Mouse (Mus musculus) B cell, adult (primary cell): ENCODE data around the gene Xlr3c. TPM values are rescaled to one million over a fixed set of nuclear protein-coding genes. Genes with fewer than 3 reads are reported as not detected.

Experiments
- total RNA-seq: library from RNA; stranded (reverse); gene quantifications from 4 replicates; pipeline ENCODE4 v1.2.4, GENCODE M21; 2023; ENCODE audit not compliant: inconsistent age

The Xlr3c gene
- total RNA-seq = 0.35 TPM in 1 of 4 replicates, not detected in the others

DNA sequence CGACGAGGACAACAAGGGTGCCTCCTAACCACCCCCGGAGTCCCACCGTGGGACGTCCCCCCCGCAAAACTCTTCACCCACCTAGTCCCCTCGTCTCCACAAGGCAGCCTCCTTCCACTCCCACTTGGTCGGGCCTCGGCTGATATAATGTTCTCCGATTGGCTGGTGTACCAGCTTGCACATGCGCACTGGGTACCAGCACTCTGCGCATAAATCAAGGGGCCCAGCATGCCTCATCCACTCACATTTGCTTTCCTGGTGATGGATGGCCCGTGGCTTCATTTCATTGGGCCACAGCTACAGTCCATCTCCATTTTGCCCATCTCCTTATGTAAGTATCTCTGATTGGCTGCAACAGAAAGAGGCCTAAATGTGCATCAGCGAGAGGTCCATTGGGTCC, at the start of gene Xlr3c:
Gene Xlr3c, minus strand, starts transcription at position 121 of the 400 bp plus-strand sequence.

DNA sequence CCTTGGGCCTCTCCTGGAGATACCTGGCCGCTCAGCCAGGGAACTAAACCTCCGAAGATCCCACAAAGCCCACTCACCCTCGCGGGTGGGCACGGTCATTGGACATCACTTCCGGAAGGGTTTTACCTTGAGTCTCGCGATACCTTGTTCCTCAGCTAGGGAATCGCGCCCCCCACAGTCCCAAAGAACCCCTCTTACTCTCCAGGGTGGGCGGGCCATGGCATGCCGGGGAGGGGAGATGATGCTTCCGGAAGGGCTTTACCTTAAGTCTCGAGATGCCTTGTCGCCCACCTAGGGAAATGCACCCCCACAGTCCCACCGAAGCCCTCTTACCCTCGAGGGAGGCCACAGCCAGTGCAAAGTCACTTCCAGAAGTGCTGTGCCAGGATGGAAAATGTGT, 27.7 kb upstream of the Xlr3c start, which contains the start of the genes Xlr5a and Xlr5c:
Gene Xlr5a, minus strand, starts transcription at position 101 of the 400 bp plus-strand sequence.
Gene Xlr5c, minus strand, starts transcription at position 101 of the 400 bp plus-strand sequence.

GRCm38 (mm10) chrX:73242821-73243325, 22.3 kb downstream of the Xlr3c start, which contains the start of gene Xlr4c:
Gene Xlr4c, minus strand, starts transcription at chrX:73243130.

DNA sequence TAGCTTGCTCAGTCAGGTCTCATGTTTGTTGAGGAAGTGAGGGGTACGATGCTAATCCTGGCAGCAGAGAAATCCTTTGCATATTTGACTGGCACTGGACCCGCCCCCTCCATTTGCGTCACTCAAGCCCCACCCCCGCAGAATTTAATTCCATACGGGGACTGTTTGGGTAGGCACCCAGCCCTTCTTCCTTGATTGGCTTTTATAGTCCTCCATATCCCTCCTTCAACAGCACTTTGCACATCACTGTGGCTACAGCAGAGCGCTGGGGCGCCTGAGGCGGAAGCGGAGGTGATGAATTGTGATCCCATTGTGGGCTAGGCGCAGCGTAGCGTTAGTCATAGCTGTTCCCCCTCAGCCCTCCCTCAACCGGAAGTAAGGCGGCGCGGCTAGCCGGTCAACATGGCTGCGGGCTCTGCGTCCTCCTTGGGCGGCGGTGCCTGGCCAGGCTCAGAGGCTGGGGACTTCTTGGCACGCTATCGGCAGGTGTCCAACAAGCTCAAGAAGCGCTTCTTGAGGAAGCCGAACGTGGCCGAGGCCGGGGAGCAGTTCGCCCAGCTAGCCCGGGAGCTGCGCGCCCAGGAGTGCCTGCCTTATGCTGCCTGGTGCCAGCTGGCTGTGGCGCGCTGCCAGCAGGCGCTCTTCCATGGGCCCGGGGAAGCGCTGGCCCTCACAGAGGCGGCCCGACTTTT, 37.1 kb downstream of the Xlr3c start, which contains the start of gene F8a:
Gene F8a, plus strand, starts transcription at position 378 of the 692 bp plus-strand sequence.

GRCm38 (mm10) chrX:73213819-73214564, 51.2 kb downstream of the Xlr3c start, which contains the start of gene Xlr4b:
Gene Xlr4b, plus strand, starts transcription at chrX:73214333.

Other genes with a start within 250 kb of the Xlr3c start
- gene Pnma5, start 228.3 kb downstream of the Xlr3c start, total RNA-seq = 0.93 to 1.5 TPM (median 1.2 TPM) in 4 replicates
- gene Pnma3, start 200.6 kb downstream of the Xlr3c start, total RNA-seq = not detected in 4 replicates
- 2.4 to 5.0 TPM (median 3.7 TPM) in 4 replicates for gene Xlr4a, start 182.9 kb downstream of the Xlr3c start, total RNA-seq
- 0.15 to 0.38 TPM (median 0.27 TPM) in 3 of 4 replicates, not detected in the other for gene Xlr3a, start 168.3 kb downstream of the Xlr3c start, total RNA-seq
- gene Gm14685, start 148.3 kb downstream of the Xlr3c start, total RNA-seq = 0.19 TPM in 1 of 4 replicates, not detected in the others
- gene Xlr5b, start 116.6 kb downstream of the Xlr3c start, total RNA-seq = not detected in 4 replicates
- 0.21 TPM in 1 of 4 replicates, not detected in the others for gene DXBay18, start 115.9 kb downstream of the Xlr3c start, total RNA-seq
- gene Spin2d, start 88.4 kb downstream of the Xlr3c start, total RNA-seq = not detected in 4 replicates
- 1.5 to 2.8 TPM (median 2.0 TPM) in 4 replicates for gene Xlr3b, start 73.2 kb downstream of the Xlr3c start, total RNA-seq
- gene Xlr4b, start 51.1 kb downstream of the Xlr3c start, total RNA-seq = 11.2 to 16.7 TPM (median 13.7 TPM) in 4 replicates
- gene F8a, start 37.1 kb downstream of the Xlr3c start, total RNA-seq = 12.3 to 14.9 TPM (median 13.4 TPM) in 4 replicates
- 3.2 to 5.3 TPM (median 4.2 TPM) in 4 replicates for gene Xlr4c, start 22.3 kb downstream of the Xlr3c start, total RNA-seq
- gene Xlr5a, start 27.6 kb upstream of the Xlr3c start, total RNA-seq = not detected in 4 replicates
- gene Xlr5c, start 27.6 kb upstream of the Xlr3c start, total RNA-seq = not detected in 4 replicates
- not detected in 4 replicates for gene Gm45015, start 71.5 kb upstream of the Xlr3c start, total RNA-seq
- gene Zfp275, start 77.2 kb upstream of the Xlr3c start, total RNA-seq = 24.0 to 32.8 TPM (median 26.6 TPM) in 4 replicates
- gene Gm18336, start 133.3 kb upstream of the Xlr3c start, total RNA-seq = not detected in 4 replicates
- gene Zfp92, start 145.7 kb upstream of the Xlr3c start, total RNA-seq = not detected in 4 replicates
- gene Trex2, start 170.0 kb upstream of the Xlr3c start, total RNA-seq = 0.54 TPM in 1 of 4 replicates, not detected in the others
- 19.5 to 22.9 TPM (median 21.4 TPM) in 4 replicates for gene Haus7, start 193.7 kb upstream of the Xlr3c start, total RNA-seq
- gene Bgn, start 218.2 kb upstream of the Xlr3c start, total RNA-seq = 0.29 to 0.94 TPM (median 0.44 TPM) in 4 replicates
- not detected in 4 replicates for gene Atp2b3, start 237.7 kb upstream of the Xlr3c start, total RNA-seq